Mouse (Mus musculus): ENCODE data around the gene Foxp1.

Foxp1 gene

GRCm38 (mm10) chr6:99107674-99108073 is 414.8 kb downstream of the Foxp1 start:
- no peak for DNase-seq

GRCm38 (mm10) chr6:99107081-99107482 is 415.4 kb downstream of the Foxp1 start:
- no peak for DNase-seq

GRCm38 (mm10) chr6:99105979-99106378 is 416.5 kb downstream of the Foxp1 start:
- DNase-seq: no peak

- DNase-seq: no peak
Measured at GRCm38 (mm10) chr6:99104446-99104845, 418.1 kb downstream of the Foxp1 start.

GRCm38 (mm10) chr6:99103911-99104310 is 418.6 kb downstream of the Foxp1 start:
- DNase-seq: no peak

GRCm38 (mm10) chr6:99101489-99101908 is 421.0 kb downstream of the Foxp1 start:
- DNase-seq: no peak

- DNase-seq: no peak
Measured at GRCm38 (mm10) chr6:99100331-99100730, 422.2 kb downstream of the Foxp1 start.

- DNase-seq: no peak
Measured at GRCm38 (mm10) chr6:99099781-99100180, 422.7 kb downstream of the Foxp1 start.

- DNase-seq: no peak
Measured at GRCm38 (mm10) chr6:99097191-99097590, 425.3 kb downstream of the Foxp1 start.

- DNase-seq: no peak
Measured at GRCm38 (mm10) chr6:99096776-99097166, 425.8 kb downstream of the Foxp1 start.

- no peak for DNase-seq
Measured at GRCm38 (mm10) chr6:99096105-99096775, 426.3 kb downstream of the Foxp1 start.

- no peak for DNase-seq
Measured at GRCm38 (mm10) chr6:99095185-99096104, 427.1 kb downstream of the Foxp1 start.

GRCm38 (mm10) chr6:99094339-99094989 is 428.1 kb downstream of the Foxp1 start:
- DNase-seq: no peak

GRCm38 (mm10) chr6:99093856-99094255 is 428.7 kb downstream of the Foxp1 start:
- DNase-seq: no peak

GRCm38 (mm10) chr6:99093208-99093607 is 429.3 kb downstream of the Foxp1 start:
- no peak for DNase-seq

- no peak for DNase-seq
Measured at GRCm38 (mm10) chr6:99091799-99092198, 430.7 kb downstream of the Foxp1 start.

GRCm38 (mm10) chr6:99087598-99087997 is 434.9 kb downstream of the Foxp1 start:
- no peak for DNase-seq

GRCm38 (mm10) chr6:99084956-99085355 is 437.6 kb downstream of the Foxp1 start:
- DNase-seq: peak; percentile 29

- DNase-seq: no peak
Measured at GRCm38 (mm10) chr6:99081259-99081658, 441.3 kb downstream of the Foxp1 start.

GRCm38 (mm10) chr6:99079041-99079835 is 443.3 kb downstream of the Foxp1 start:
- DNase-seq: peak; percentile 64

- no peak for DNase-seq
Measured at GRCm38 (mm10) chr6:99078089-99078488, 444.4 kb downstream of the Foxp1 start.

Data from right cerebral cortex, postnatal 25 days (tissue).